Mouse (Mus musculus) CH12.LX (cell line): ENCODE results near the gene Emc1. TPM values are rescaled to one million over a fixed set of nuclear protein-coding genes. Genes with fewer than 3 reads are reported as not detected.
A peak's percentile ranks its signal among the peaks of the same experiment; 100 is the strongest.

ENCODE experiments used
- DNase-seq: peaks from one replicate; pipeline ENCODE4 v3.0.0-alpha.2; 2013; ENCODE audit errors: extremely low read depth
- H3K27ac ChIP-seq: 2 replicates; pipeline ENCODE4 v1.5.1; 2012; ENCODE audit warnings: low read depth, mild to moderate bottlenecking, control low read depth, moderate library complexity; ENCODE audit not compliant: insufficient read depth
- H3K27me3 ChIP-seq: replicated peaks from 2 replicates; pipeline ENCODE3; 2012; ENCODE audit warnings: inconsistent platforms
- H3K36me3 ChIP-seq, 2 experiments: replicated peaks in 1 of 2; 2 replicates each; pipeline versions ENCODE3 to v1.6.1; 2012; ENCODE audit warnings: inconsistent platforms in 1 of 2, low read length in 1 of 2, mild to moderate bottlenecking in 1 of 2, mixed read lengths in 1 of 2, moderate library complexity in 1 of 2; ENCODE audit not compliant: control insufficient read depth in 1 of 2, insufficient read depth in 1 of 2
- H3K4me1 ChIP-seq, 2 experiments: 2 replicates each; pipeline ENCODE4 v1.6.1; 2012; ENCODE audit warnings: inconsistent platforms in 1 of 2, moderate library complexity in 1 of 2; ENCODE audit not compliant: insufficient read depth in 2 of 2, control insufficient read depth in 1 of 2
- H3K4me2 ChIP-seq: 2 replicates; pipeline ENCODE4 v1.6.1; 2012; ENCODE audit warnings: low read depth, mild to moderate bottlenecking, control low read depth; ENCODE audit not compliant: poor library complexity, insufficient read depth, severe bottlenecking
- H3K4me3 ChIP-seq, 3 experiments: fragments of 150-350 bp in 1 of 3; sonication (generic) in 1 of 3; replicated peaks in 1 of 3; 2 replicates each; pipeline versions ENCODE3 to v1.5.1; 2011 to 2012; ENCODE audit warnings: low read depth in 2 of 3, low read length in 2 of 3, mild to moderate bottlenecking in 2 of 3, moderate library complexity in 2 of 3, control low read depth in 1 of 3, improper control_type of control experiment in 1 of 3, inconsistent platforms in 1 of 3, mixed read lengths in 1 of 3; ENCODE audit not compliant: poor library complexity in 1 of 3
- H3K79me2 ChIP-seq: replicated peaks from 2 replicates; pipeline ENCODE4 v1.6.1; 2012; ENCODE audit warnings: mild to moderate bottlenecking, moderate library complexity; ENCODE audit not compliant: control insufficient read depth, poor library complexity, insufficient read depth, severe bottlenecking; ENCODE audit errors: extremely low read depth
- H3K9ac ChIP-seq: 2 replicates; pipeline ENCODE4 v1.6.1; 2012; ENCODE audit warnings: low read depth, mild to moderate bottlenecking, control low read depth, moderate library complexity; ENCODE audit not compliant: insufficient read depth
- H3K9me3 ChIP-seq: replicated peaks from 2 replicates; pipeline ENCODE3; 2012; ENCODE audit warnings: low read length, inconsistent platforms, mixed read lengths
- BHLHE40 ChIP-seq: IDR thresholded peaks from 2 replicates; pipeline ENCODE4 v1.6.1; 2011; ENCODE audit warnings: mild to moderate bottlenecking, low read depth, low read length, improper control_type of control experiment
- CHD1 ChIP-seq: IDR thresholded peaks from 2 replicates; pipeline ENCODE4 v1.6.1; 2012; ENCODE audit warnings: low read depth, low read length, improper control_type of control experiment, inconsistent platforms
- E2F4 ChIP-seq: IDR thresholded peaks from 2 replicates; pipeline ENCODE4 v1.6.1; 2011; ENCODE audit warnings: low read depth, low read length, improper control_type of control experiment; ENCODE audit not compliant: insufficient replicate concordance
- EP300 ChIP-seq: IDR thresholded peaks from 2 replicates; pipeline ENCODE4 v1.6.1; 2011; ENCODE audit warnings: low read length, improper control_type of control experiment
- ETS1 ChIP-seq: conservative IDR thresholded peaks from 2 replicates; pipeline ENCODE4 v1.6.1; 2012; ENCODE audit warnings: low read depth, mild to moderate bottlenecking, inconsistent platforms, low read length, improper control_type of control experiment, moderate library complexity
- HCFC1 ChIP-seq: IDR thresholded peaks from 2 replicates; pipeline ENCODE4 v1.6.1; 2012; ENCODE audit warnings: low read depth, mild to moderate bottlenecking, inconsistent platforms, low read length, improper control_type of control experiment
- JUN ChIP-seq: IDR thresholded peaks from 2 replicates; pipeline ENCODE4 v1.6.1; 2011; ENCODE audit warnings: low read depth, mild to moderate bottlenecking, low read length, improper control_type of control experiment, moderate library complexity; ENCODE audit not compliant: insufficient read depth
- JUND ChIP-seq: conservative IDR thresholded peaks from 2 replicates; pipeline ENCODE4 v1.6.1; 2011; ENCODE audit warnings: low read depth, low read length, improper control_type of control experiment
- KAT2A ChIP-seq: IDR thresholded peaks from 2 replicates; pipeline ENCODE4 v1.6.1; 2012; ENCODE audit warnings: low read length, improper control_type of control experiment, inconsistent platforms; ENCODE audit not compliant: insufficient replicate concordance
- MAFK ChIP-seq: IDR thresholded peaks from 2 replicates; pipeline ENCODE4 v1.6.1; 2011; ENCODE audit warnings: low read length, improper control_type of control experiment; ENCODE audit not compliant: insufficient replicate concordance
- MAX ChIP-seq: IDR thresholded peaks from 2 replicates; pipeline ENCODE4 v1.6.1; 2011; ENCODE audit warnings: low read length, improper control_type of control experiment
- MAZ ChIP-seq: IDR thresholded peaks from 2 replicates; pipeline ENCODE4 v1.6.1; 2012; ENCODE audit warnings: low read depth, mild to moderate bottlenecking, inconsistent platforms, low read length, improper control_type of control experiment, moderate library complexity
- MEF2A ChIP-seq: IDR thresholded peaks from 2 replicates; pipeline ENCODE4 v1.6.1; 2014; ENCODE audit warnings: low read depth, mild to moderate bottlenecking, inconsistent platforms, low read length, improper control_type of control experiment, borderline replicate concordance
- MXI1 ChIP-seq: IDR thresholded peaks from 2 replicates; pipeline ENCODE4 v1.6.1; 2011; ENCODE audit warnings: mild to moderate bottlenecking, low read depth, low read length, improper control_type of control experiment
- MYC ChIP-seq: IDR thresholded peaks from 2 replicates; pipeline ENCODE4 v1.6.1; 2011; ENCODE audit warnings: low read depth, mild to moderate bottlenecking, improper control_type of control experiment, low read length
- NELFE ChIP-seq: IDR thresholded peaks from 2 replicates; pipeline ENCODE4 v1.6.1; 2011; ENCODE audit warnings: low read depth, low read length, improper control_type of control experiment
- NRF1 ChIP-seq: IDR thresholded peaks from 2 replicates; pipeline ENCODE4 v1.6.1; 2014; ENCODE audit warnings: low read depth, mild to moderate bottlenecking, inconsistent platforms, low read length, improper control_type of control experiment, moderate library complexity
- POLR2A ChIP-seq: IDR thresholded peaks from 2 replicates; pipeline ENCODE4 v1.6.1; 2011; ENCODE audit warnings: low read depth, mild to moderate bottlenecking, improper control_type of control experiment, low read length
- POLR2AphosphoS2 ChIP-seq: IDR thresholded peaks from 2 replicates; pipeline ENCODE4 v1.6.1; 2011; ENCODE audit warnings: low read depth, low read length, improper control_type of control experiment
- RAD21 ChIP-seq: IDR thresholded peaks from 2 replicates; pipeline ENCODE4 v1.6.1; 2011; ENCODE audit warnings: low read depth, mild to moderate bottlenecking, low read length, improper control_type of control experiment, moderate library complexity
- RCOR1 ChIP-seq: conservative IDR thresholded peaks from 2 replicates; pipeline ENCODE4 v1.6.1; 2012; ENCODE audit warnings: low read depth, mild to moderate bottlenecking, inconsistent platforms, low read length, improper control_type of control experiment
- SIN3A ChIP-seq: IDR thresholded peaks from 2 replicates; pipeline ENCODE4 v1.6.1; 2012; ENCODE audit warnings: low read length, improper control_type of control experiment, inconsistent platforms
- TBP ChIP-seq: conservative IDR thresholded peaks from 2 replicates; pipeline ENCODE4 v1.6.1; 2011; ENCODE audit warnings: low read depth, low read length, improper control_type of control experiment
- TCF12 ChIP-seq: IDR thresholded peaks from 2 replicates; pipeline ENCODE4 v1.6.1; 2014; ENCODE audit warnings: low read depth, mild to moderate bottlenecking, inconsistent platforms, low read length, improper control_type of control experiment
- UBTF ChIP-seq: IDR thresholded peaks from 2 replicates; pipeline ENCODE4 v1.6.1; 2012; ENCODE audit warnings: low read depth, mild to moderate bottlenecking, inconsistent platforms, low read length, improper control_type of control experiment, moderate library complexity
- USF2 ChIP-seq: conservative IDR thresholded peaks from 2 replicates; pipeline ENCODE4 v1.6.1; 2011; ENCODE audit warnings: low read depth, low read length, improper control_type of control experiment
- ZKSCAN1 ChIP-seq: IDR thresholded peaks from 2 replicates; pipeline ENCODE4 v1.6.1; 2012; ENCODE audit warnings: low read depth, inconsistent platforms, low read length, improper control_type of control experiment, borderline replicate concordance
- ZMIZ1 ChIP-seq: IDR thresholded peaks from 2 replicates; pipeline ENCODE4 v1.6.1; 2012; ENCODE audit warnings: low read depth, mild to moderate bottlenecking, inconsistent platforms, low read length, improper control_type of control experiment
- ZNF384 ChIP-seq: IDR thresholded peaks from 2 replicates; pipeline ENCODE4 v1.6.1; 2012; ENCODE audit warnings: low read depth, low read length, improper control_type of control experiment, inconsistent platforms
- dilution Hi-C: fragments of 300-500 bp; cut with MboI; formaldehyde crosslinking; loops from 2 replicates; pipeline ENCODE4 v1.14.3; 2020; ENCODE audit warnings: low sequenced_read_pairs; ENCODE audit not compliant: extremely low pct_unique_long_range_greater_than_20kb, extremely low pct_ligation_motif_present
- in situ Hi-C: fragments of 300-500 bp; cut with MboI; formaldehyde crosslinking; loops from 3 replicates; pipeline ENCODE4 v1.14.3; 2019; ENCODE audit warnings: low sequenced_read_pairs, low pct_ligation_motif_present, low pct_unique_long_range_greater_than_20kb, mixed read lengths
- polyA plus RNA-seq: library from polyadenylated mRNA; unstranded; fragments of >175 nt; gene quantifications from 2 replicates; pipeline ENCODE4 v1.2.1, GENCODE M21; 2012; ENCODE audit warnings: low read depth; ENCODE audit not compliant: insufficient read length
- total RNA-seq, 2 experiments: library from RNA; depleted of rRNA; stranded (reverse); fragments of 300-350 nt in 1 of 2; fragments of >200 nt in 1 of 2; gene quantifications; 2 replicates each; pipeline ENCODE4 v1.2.3; 2012 to 2014

Gene Emc1
- total and polyA plus RNA-seq, 3 experiments = 12.0 to 25.7 (median 19.1) TPM

DNA sequence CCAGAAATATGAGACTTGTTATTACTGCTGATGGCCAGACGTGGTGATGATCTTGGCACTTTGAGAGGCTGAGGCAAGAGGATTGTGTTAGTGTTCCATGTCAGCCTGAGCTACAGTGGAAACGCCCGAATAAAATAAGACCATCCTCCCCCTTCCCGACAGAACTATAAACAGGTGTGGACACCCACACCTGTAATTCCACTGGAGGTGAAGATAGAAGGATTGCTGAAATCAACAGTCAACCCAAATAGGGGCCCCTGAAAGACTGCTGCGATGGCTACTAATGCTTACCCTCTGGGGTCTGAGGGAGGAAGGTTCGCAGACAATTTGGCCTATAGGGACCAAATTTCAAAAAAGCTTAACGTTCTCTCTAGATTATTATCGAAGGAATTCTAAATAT lies 27.3 kb downstream of the Emc1 start:
- dilution Hi-C loops (no loop called here), in situ Hi-C loops (no loop called here)
- TF ChIP-seq POLR2AphosphoS2 (peak; percentile 68; the same call in 1 of the 2 replicates), TCF12 (0 out of 2 replicates have a peak, but pooled peaks have one; percentile 9), ZMIZ1 (0 out of 2 replicates have a peak, but pooled peaks have one; percentile 58), MAX (0 out of 2 replicates have a peak, but pooled peaks have one; percentile 19), USF2 (no peak), UBTF (no peak), NELFE (no peak), SIN3A (peak; percentile 44), MXI1 (peak; percentile 31; the same call in 1 of the 2 replicates), EP300 (no peak), MAFK (no peak)
- H3K27ac ChIP-seq = no peak overlapping the region; the same call in 1 of the 2 replicates
- H3K4me3 ChIP-seq = peak overlapping the region; percentile 85 to 98 (median 87)
- DNase-seq = no peak
- H3K79me2 ChIP-seq = peaks cover 45% of the 10 kb centered on the region
- H3K27me3 ChIP-seq = no peaks in the 10 kb centered on the region
- H3K36me3 ChIP-seq = peaks cover 19 to 46% of the 10 kb centered on the region in 2 experiments
- peak overlapping the region; percentile 84 for H3K4me2 ChIP-seq
- peak overlapping the region; percentile 95 for H3K9ac ChIP-seq
- H3K4me1 ChIP-seq = peaks cover 6 to 35% of the 10 kb centered on the region in 2 experiments; a peak in 2 of 4 replicates
- no peaks in the 10 kb centered on the region for H3K9me3 ChIP-seq

DNA sequence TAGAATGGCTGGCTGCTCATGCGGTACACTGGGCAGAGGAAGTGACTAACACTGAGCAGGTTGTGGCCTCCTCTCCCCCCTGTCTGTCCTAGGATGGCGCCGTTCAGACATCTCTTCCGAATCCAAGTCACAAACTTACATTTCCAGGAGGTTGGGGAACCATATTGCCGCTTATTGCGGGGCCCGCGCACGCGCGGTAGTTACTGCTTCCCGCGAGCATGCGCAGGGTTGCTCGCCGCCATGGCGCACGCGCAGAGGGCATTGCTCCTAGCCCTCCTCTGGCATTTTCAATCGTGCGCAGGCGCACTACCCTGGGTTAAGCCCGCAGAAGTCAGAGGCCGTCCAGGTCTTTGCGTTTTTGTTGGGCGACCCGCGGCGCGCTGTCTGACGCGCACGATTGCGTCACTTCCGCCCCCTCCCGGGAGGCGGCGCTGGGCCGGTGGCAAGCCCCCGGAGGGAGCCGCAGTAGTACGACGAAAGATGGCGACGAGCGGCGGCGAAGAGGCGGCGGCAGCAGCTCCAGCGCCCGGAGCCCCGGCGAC lies 27.9 kb downstream of the Emc1 start:
- H3K9ac ChIP-seq = peak overlapping the region; percentile 95
- dilution Hi-C loops (no loop called here), in situ Hi-C loops (no loop called here)
- H3K4me3 ChIP-seq = peak overlapping the region; percentile 85 to 98 (median 87)
- H3K27me3 ChIP-seq = no peaks in the 10 kb centered on the region
- H3K27ac ChIP-seq = peak overlapping the region; percentile 83
- H3K4me2 ChIP-seq = no peak overlapping the region
- peaks cover 6 to 35% of the 10 kb centered on the region in 2 experiments; a peak in 2 of 4 replicates for H3K4me1 ChIP-seq
- peak; percentile 99 for DNase-seq
- H3K79me2 ChIP-seq = peaks cover 50% of the 10 kb centered on the region
- no peaks in the 10 kb centered on the region for H3K9me3 ChIP-seq
- H3K36me3 ChIP-seq = peaks cover 13 to 40% of the 10 kb centered on the region in 2 experiments
- TF ChIP-seq E2F4 (no peak), RCOR1 (no peak), ZKSCAN1 (no peak), MXI1 (peak; percentile 61; the same call in 1 of the 2 replicates), POLR2A (peak; percentile 89), RAD21 (no peak), JUND (no peak), ZMIZ1 (peak; percentile 85), KAT2A (peak; percentile 86; the same call in 1 of the 2 replicates), NRF1 (peak; percentile 94), BHLHE40 (no peak), TBP (peak; percentile 85), CHD1 (no peak), MAZ (peak; percentile 84; the same call in 1 of the 2 replicates), SIN3A (peak; percentile 65), USF2 (no peak), JUN (no peak; the same call in 1 of the 2 replicates), MAX (0 out of 2 replicates have a peak, but pooled peaks have one; percentile 14), MAFK (no peak), MEF2A (0 out of 2 replicates have a peak, but pooled peaks have one; percentile 4), POLR2AphosphoS2 (peak; percentile 95), MYC (peak; percentile 83; the same call in 1 of the 2 replicates), TCF12 (peak; percentile 63; the same call in 1 of the 2 replicates), ZNF384 (no peak), ETS1 (no peak), HCFC1 (peak; percentile 95), NELFE (peak; percentile 98), UBTF (no peak)
